Mouse (Mus musculus): Measurements from ENCODE around the gene Vmn1r107. TPM values are rescaled to one million over a fixed set of nuclear protein-coding genes. Genes with fewer than 3 reads are reported as not detected.
"Not testable (repeated sequence)": the region's sequence is repeated elsewhere in the genome, so short reads cannot be mapped to it uniquely, and the experiment has no call there.

The Vmn1r107 gene
- polyA plus RNA-seq (2012; rRNA removed), result not detected in 2 replicates

DNA sequence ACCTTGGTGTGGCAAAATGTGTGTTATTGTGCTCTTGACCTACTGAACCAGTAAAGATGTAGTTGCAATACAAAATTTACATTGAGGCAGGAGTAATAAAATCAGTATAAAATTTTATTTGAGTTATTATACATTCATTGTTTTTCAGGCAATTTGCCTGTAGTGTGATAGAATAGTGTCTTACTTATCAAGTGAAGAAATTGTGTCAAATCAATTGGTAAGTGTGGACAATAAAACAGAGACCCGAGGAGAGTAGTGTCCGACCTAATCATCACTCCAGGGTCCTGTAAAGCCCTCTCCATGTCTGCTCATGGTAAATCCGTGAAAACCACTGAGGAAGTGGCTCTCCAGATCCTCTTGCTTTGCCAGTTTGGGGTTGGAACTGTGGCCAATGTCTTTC lies at the start of gene Vmn1r107:
TSS of gene Vmn1r107 (plus strand) at position 301 of the 400 bp plus-strand sequence.
- not testable (repeated sequence) for H3K4me3 ChIP-seq (replicated peaks; ENCODE audit: insufficient read depth, low read depth, low read length); H3K4me1 ChIP-seq (ENCODE audit: control insufficient read depth, insufficient read depth, low read length); DNase-seq; H3K27me3 ChIP-seq (ENCODE audit: control insufficient read depth, insufficient read depth, low read length); H3K27ac ChIP-seq (ENCODE audit: insufficient read depth, low read length)
- no CpG with 5 or more reads among the region's 3 CpGs for WGBS

DNA sequence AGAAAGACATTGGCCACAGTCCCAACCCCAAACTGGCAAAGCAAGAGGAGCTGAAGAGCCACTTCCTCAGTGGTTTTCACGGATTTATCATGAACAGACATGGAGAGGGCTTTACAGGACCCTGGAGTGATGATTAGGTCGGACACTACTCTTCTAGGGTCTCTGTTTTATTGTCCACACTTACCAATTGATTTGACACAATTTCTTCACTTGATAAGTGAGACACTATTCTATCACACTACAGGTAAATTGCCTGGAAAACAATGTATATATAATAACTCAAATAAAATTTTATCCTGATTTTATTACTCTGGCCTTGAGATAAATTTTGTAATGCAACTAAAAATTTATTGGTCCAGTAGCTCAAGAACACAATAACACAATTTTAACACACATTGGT lies 34.4 kb downstream of the Vmn1r107 start, which contains the start of gene Vmn1r111:
TSS of gene Vmn1r111 (minus strand) at position 101 of the 400 bp plus-strand sequence.
- no CpG with 5 or more reads among the region's 2 CpGs for WGBS
- H3K27ac ChIP-seq (ENCODE audit: insufficient read depth, low read length); H3K4me1 ChIP-seq (ENCODE audit: control insufficient read depth, insufficient read depth, low read length); H3K27me3 ChIP-seq (ENCODE audit: control insufficient read depth, insufficient read depth, low read length); DNase-seq; H3K4me3 ChIP-seq (replicated peaks; ENCODE audit: insufficient read depth, low read depth, low read length): not testable (repeated sequence)

Other genes starting within 250 kb of the Vmn1r107 start
- not detected in 2 replicates for gene Vmn1r101, start 226.3 kb upstream of the Vmn1r107 start, polyA plus RNA-seq (2012; rRNA removed)
- not detected in 2 replicates for gene Gm10670, start 194.0 kb upstream of the Vmn1r107 start, polyA plus RNA-seq (2012; rRNA removed)
- gene Vmn1r103, start 158.4 kb upstream of the Vmn1r107 start, polyA plus RNA-seq (2012; rRNA removed), result not detected in 2 replicates
- not detected in 2 replicates for gene Vmn1r104, start 135.1 kb upstream of the Vmn1r107 start, polyA plus RNA-seq (2012; rRNA removed)
- gene Gm5726, start 123.2 kb upstream of the Vmn1r107 start, polyA plus RNA-seq (2012; rRNA removed), result not detected in 2 replicates
- gene Gm4141, start 92.7 kb upstream of the Vmn1r107 start, polyA plus RNA-seq (2012; rRNA removed), result not detected in 2 replicates
- gene Gm4513, start 69.9 kb upstream of the Vmn1r107 start, polyA plus RNA-seq (2012; rRNA removed), result not detected in 2 replicates
- gene Vmn1r111, start 34.3 kb downstream of the Vmn1r107 start, polyA plus RNA-seq (2012; rRNA removed), result not detected in 2 replicates
- gene Gm10668, start 61.7 kb downstream of the Vmn1r107 start, polyA plus RNA-seq (2012; rRNA removed), result not detected in 2 replicates
- gene Vmn1r112, start 102.3 kb downstream of the Vmn1r107 start, polyA plus RNA-seq (2012; rRNA removed), result not detected in 2 replicates
- gene Vmn1r113, start 118.4 kb downstream of the Vmn1r107 start, polyA plus RNA-seq (2012; rRNA removed), result not detected in 2 replicates
- gene Vmn1r114, start 143.3 kb downstream of the Vmn1r107 start, polyA plus RNA-seq (2012; rRNA removed), result not detected in 2 replicates
- not detected in 2 replicates for gene Vmn1r115, start 176.1 kb downstream of the Vmn1r107 start, polyA plus RNA-seq (2012; rRNA removed)
- not detected in 2 replicates for gene Vmn1r116, start 203.3 kb downstream of the Vmn1r107 start, polyA plus RNA-seq (2012; rRNA removed)
- not detected in 2 replicates for gene Vmn1r117, start 215.2 kb downstream of the Vmn1r107 start, polyA plus RNA-seq (2012; rRNA removed)
- not detected in 2 replicates for gene Vmn1r118, start 243.4 kb downstream of the Vmn1r107 start, polyA plus RNA-seq (2012; rRNA removed)